Mouse (Mus musculus) T-helper 2 cell (primary cell): ENCODE data around the gene Notch2.

ENCODE experiments used
- in situ Hi-C: fragments of 300-600 bp; cut with MboI, MseI; formaldehyde crosslinking; loops from one replicate; pipeline ENCODE4 v1.15.1; 2025; ENCODE audit warnings: high pct_unique_total_duplicates

The Notch2 gene

DNA sequence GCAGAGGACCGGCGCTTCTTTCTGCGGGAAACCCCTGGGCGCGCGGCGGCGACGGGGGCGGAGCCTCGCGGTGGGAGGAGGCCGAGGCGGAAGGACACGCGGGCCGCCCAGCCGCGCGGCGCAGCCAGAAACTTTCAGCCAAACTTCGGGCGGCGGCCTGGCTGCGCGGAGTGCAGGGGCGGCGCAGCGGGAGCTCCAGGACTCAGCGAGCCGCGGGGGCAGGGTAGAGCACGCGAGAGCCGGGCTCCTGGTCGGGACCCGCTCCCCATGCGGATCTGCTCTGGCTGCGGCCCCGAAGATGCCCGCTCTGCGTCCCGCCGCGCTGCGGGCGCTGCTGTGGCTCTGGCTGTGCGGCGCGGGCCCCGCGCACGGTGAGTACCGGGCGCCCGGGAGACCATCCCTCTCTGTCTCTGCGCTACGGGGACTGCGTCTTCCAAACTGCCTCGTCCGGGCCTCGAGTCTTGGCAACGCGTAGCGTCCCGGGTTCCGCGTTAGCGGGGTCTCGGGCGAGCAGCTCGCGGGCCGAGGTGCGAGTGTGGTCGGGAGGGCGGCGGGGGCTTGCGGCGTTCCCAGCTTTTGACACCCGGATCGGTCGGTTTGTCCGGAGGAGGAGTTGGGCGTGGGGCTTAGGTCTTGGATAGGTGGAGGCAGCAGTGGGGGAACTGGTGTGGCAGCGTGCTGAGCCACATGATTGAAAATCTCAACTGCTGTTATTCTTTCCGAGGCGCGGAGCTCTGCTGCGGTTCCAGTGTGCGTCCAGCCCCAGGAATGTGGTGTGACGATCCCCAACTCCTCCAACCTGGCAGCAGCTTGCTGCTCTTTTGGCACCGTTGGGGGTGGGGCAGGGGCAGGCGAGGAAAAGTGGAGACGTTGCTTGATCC is at the start of gene Notch2:
Gene Notch2 (plus strand): TSS at position 127 of the 881 bp plus-strand sequence.
- in situ Hi-C loops: loop anchor here (5.0 kb wide), 1 partner anchor 76 kb away; no protein-coding TSS in a partner anchor

DNA sequence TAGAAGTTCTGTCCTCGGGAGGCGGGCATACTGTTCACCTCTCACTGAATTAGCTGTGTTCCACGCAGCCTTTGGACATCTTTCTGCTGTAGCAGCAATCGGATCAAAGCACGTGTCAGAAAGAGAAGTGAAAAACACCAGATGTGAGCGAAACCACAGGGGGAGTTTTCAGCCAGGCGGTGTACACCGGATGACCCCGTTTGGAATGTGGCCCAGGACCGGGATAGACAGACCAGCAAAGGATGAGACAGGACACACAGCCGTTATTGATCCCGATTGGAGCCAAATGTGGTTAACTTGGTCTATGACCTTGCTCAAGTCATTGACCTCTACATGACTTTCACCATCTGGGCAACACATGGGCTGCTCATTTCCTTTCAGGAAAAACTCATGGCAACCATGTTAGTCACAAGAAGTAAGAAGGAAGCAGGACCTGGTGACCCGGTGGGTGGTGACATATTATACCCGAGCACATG is 48.4 kb upstream of the Notch2 start:
- in situ Hi-C loops: loop anchor here (5.0 kb wide), 1 partner anchor 33 kb away; no protein-coding TSS in a partner anchor

DNA sequence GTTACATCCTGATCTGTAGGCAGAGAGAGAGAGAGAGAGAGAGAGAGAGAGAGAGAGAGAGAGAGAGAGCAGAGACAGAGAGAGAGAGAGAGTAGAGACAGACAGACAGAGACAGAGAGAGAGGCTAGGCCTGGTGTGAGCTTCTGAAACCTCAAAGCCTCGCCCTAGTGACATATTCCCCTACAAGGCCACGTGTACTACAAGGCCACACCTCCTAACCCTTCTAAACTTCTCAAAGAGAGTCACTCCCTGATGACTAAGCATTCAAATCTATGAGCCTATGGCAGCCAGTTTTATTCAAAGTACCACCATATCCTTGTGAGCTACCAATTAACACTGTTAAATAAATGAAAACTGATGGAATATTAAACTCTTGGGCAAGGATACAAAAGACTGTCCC is 45.7 kb upstream of the Notch2 start:
- in situ Hi-C loops: loop anchor here (5.0 kb wide), 1 partner anchor 35 kb away; no protein-coding TSS in a partner anchor

DNA sequence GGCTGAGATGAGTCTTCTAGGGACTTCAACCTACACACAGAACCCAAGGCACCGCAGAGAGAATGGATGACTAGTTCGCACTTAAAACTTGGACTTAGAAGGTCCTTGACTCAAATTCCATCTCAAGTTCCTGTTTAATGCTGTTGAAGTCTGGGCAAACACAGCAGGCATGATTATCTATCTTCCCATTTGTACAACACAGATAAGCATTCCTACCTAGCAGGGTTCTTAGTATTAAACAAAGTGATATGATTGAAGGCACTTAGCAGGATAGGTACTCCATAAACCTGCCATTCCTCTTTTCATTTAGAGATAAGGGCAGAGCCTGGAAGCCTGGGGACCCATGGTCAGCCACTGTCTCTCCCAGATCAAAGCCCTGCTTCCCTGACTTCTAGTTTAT is 45.1 kb upstream of the Notch2 start:
- in situ Hi-C loops: loop anchor here (5.0 kb wide), 1 partner anchor 36 kb away; no protein-coding TSS in a partner anchor

DNA sequence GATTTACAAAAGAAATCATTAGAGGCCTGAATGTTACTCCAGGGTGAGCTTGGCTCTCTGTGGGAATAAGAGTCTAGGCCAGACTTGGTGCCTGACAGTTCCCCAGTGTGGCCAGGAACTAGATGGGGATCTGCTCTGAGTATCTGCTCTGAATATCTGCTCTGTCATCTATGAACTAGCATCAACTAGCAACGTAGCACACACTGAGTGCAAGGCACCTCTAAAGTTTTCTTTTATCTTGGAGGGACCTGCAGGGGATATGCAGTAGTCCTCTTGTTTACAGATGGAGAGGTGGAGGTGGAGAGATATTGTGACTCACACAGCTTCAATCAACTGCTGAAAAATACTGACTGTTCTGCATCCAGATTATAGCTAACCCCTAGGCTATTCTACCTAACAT is 44.3 kb upstream of the Notch2 start:
- in situ Hi-C loops: loop anchor here (5.0 kb wide), 1 partner anchor 37 kb away; no protein-coding TSS in a partner anchor

DNA sequence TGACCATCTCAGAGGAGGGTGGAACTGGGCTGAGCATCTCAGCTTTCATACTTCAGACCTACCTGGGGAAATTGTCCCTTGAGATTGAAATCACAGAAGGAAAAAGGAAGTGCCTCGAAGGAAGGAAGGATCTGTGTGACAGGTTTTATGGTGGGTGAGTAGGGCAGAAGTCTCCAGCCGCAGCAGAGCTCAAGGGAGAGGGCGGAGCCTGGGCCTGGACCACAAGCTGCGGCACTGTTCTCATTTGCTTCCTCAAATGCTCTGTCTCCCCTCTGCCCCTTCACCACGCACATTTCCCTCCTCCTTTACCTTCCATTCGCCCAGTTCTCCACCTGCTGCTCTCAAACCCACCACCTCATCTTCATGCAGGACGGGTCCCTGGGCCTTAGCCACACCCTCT is 42.2 kb upstream of the Notch2 start:
- in situ Hi-C loops: no loop called here

DNA sequence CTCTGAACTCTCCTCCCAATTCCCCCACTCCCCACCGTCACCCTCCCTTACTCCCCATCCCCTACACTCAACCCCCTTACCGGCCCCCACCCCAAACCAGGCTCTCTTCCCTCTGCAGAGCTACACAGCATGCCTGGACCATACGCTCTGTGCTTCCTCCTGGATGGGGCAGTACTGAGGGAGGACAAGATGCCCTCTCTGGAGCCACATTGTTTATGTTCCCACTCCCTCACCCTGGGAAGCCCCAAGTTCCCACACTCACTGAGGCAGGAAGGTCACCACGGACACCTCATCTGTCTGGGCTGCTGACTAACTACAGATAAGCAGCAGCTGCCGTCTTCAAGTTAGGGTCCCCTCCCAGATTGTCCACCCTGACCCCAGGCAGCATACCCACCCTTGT is 41.1 kb upstream of the Notch2 start:
- in situ Hi-C loops: no loop called here

DNA sequence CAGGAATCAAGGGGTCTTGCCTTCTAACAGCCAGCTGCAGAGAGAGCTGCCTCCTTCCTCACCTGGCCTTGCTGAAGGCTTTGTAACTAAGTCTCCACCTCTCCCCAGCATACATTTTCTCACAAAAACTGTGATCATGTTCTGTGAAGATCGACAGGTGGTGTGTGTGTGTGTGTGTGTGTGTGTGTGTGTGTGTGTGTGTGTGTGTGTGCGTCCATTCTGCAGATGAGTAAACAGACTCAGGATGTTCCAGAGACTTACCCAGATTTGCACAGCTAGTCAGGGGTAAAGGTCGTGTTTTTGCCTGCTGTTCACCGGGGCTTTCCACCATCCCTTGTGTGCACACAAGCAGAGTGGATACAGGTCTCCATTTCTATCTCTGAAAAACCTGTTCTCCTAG is 40.6 kb upstream of the Notch2 start:
- in situ Hi-C loops: no loop called here

DNA sequence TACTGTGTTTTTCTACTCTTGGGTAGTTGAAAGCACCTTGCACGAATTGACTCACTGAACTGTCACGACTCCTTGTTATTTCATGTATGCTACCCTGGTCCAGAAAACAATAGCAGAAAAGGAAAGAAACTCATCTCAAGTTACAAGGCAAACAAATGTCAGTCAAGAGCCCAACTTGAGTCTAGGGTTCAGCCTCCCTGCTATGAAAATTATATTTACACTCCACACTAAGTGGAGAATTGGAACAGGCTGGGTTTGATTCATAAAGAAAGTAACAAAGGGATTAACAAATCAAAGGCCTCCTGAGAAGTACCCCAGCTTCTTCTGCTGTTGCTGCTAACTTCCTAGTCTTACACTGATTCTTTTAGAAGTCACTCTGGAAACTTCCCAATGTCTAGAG is 40.0 kb upstream of the Notch2 start:
- in situ Hi-C loops: no loop called here

DNA sequence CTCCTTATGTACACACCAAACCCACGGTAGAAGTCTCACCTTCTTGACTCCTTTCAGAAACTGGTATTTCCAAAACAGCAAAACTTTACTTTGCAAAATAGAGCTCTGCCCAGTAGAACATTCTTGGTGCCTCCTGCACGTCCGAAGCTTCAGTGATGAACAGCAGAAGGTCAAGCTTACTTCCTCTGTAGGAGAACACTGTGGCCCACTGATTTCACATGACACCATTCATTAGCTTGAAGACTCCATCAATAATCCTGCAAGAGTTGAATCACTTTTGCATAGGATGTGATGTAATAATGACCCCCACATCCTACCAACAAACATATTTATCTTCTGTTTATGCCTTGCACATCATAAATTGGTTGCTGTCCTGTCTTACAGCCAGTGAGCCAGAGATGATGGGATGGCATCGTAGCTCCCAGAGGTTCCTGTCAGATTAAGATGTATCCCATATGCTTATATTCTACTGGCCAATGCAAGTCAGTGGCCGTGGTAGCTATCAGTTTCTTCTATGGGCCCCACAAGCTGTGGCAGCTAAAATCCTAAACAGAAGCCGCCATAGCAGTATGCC is 39.0 kb upstream of the Notch2 start:
- in situ Hi-C loops: no loop called here

DNA sequence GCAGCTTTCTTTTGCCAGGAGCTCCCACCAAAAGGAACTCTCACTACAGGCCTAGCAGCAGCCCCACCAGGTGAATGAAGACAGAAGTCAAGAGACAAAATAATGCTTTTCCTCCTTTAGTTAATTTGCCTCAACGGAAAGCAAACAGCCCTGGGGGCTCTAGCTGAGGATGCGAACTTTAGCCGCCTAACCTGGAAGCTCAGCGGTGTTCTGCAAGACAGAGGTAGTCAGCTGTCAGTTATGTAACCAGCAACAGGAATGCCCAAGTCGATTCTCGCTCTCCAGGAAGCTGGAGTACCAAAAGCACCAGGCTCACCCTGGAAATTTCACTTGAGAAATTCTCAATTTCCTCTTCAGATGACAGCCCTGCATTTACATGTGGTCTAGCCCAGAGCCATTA is 36.6 kb upstream of the Notch2 start:
- in situ Hi-C loops: no loop called here

DNA sequence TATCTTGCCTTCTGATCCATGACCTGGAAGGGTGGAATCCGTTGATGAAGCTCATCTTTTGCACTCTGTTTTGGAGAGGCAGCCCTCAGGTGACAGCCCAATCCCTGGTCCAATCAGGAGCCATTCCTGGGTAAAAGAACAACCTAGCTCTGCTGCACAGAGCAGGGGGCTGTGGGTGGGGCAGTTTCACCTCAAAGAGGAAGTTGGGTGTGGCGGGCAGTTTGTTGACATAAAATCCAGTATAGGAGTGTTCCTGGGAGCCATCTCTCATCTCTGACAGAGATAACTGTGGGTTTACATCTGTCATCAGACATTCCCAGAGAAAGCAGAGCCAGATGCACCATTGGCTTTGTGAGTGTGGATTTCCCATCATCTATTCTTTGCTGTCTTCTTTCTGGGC is 34.6 kb upstream of the Notch2 start:
- in situ Hi-C loops: no loop called here

DNA sequence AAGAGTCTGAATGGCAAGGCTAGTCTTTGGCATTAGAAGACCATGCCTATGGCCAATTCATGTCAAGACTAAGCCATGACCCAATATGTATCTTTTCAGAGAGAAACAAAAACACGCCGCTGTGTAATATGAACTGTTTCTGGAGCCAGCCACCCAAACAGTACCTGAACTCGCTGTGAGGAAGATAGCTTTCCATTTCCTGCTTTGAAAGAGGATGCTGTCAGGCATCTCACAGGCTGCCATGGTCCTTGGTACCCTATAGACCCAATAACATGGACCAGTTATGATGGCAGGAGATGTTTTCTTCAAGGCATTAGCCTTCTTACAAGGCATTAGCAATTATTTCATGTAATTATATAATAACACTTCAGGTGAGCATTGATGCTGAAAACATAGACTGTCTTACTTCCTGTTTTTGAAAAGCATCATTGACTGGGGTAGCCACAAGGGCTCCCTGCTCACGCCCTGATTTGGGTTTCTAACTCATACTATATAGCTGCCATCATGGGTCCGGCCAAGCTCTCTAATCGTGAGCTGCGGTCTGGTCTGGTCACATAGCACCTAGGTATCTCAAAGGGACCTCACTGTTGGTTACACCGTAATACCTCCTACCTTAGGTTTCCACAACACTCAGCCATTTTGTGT is 32.5 kb upstream of the Notch2 start:
- in situ Hi-C loops: no loop called here

DNA sequence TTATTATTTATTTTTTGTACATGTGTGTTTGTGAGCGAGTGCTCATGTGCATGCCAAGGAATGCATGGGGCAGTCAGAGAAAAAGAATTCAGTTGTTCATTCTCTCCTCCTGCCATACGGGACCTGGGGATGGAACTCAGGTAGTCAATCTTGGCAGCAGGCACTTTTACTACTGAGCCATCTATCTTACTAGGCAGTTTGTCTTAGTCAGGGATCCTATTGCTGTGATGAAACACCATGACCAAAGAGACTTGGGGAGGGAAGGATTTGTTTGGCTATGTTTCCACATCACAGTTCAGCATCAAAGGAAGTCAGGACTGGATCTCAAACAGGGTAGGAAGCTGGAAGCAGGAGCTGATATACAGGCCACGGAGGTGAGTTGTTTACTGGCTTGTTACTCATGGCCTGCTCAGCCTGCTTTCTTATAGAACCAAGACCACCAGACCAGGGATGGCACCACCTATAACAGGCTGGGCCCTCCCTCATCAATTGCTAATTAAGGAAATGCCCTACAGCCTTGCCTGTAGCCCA is 31.9 kb upstream of the Notch2 start:
- in situ Hi-C loops: no loop called here

DNA sequence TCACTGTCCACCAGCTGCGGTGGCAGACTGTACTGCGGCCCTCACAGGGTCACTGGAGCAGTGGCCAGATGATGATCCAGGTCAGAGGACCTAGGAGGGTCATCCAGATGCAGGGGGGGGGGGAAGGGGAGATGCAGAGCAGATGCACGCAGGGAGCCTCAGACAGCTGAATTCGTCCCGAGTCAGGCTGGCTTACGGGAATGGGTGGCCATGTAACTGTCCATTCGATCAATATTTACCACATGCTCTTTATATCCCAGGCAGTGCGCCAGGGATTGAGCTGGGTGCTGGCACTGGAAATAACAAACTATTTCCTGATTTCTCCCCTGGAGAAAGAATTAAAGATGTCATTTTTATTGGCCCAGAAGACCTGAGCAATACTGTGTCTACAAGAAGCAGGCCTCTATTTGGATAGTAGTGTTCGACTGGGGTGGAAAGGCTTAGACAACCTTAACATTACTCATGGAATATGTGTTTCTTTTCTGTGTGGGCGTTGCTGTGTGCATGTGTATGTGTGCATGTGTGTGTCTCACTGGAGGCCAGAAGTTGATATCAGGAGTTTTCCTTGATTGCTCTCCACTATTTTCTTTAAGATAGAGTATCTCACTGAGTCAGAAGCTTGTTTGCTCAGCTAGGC is 28.3 kb upstream of the Notch2 start:
- in situ Hi-C loops: no loop called here

DNA sequence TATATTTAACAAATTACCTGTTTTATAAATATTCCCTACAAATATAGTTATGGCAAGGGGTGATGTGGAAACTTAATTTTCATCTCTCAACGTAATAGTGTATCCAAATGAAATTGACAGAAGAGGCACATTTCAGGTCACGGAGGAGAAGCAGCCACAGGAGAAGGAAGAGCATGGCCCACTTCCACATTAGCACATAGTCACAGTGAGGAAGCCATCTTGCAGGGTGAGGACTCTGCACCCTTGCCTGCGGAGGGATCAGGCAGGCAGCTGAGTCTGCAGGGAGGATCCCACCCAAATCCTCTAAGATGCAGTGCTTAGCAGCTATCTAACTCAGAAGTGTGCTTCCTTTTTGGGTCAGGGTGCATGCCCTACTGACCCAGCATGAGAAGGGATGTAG is 27.6 kb upstream of the Notch2 start:
- in situ Hi-C loops: no loop called here

DNA sequence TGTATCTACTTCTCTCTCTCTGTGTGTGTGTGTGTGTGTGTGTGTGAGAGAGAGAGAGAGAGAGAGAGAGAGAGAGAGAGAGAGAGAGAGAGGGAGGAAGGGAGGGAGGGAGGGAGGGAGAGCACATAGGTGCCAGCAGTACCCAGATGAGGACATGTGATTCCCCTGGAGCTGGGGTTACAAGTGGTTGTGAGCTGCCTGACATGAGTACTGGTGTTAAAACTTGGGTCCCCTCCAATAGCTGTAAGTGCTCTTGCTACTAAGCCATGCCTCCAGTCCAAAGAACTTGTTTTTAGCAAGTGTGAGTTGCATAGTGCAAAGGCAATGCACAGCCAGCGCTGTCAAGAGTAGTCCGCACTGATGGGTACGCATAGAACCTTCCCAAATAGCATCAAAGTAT is 26.2 kb upstream of the Notch2 start:
- in situ Hi-C loops: no loop called here

DNA sequence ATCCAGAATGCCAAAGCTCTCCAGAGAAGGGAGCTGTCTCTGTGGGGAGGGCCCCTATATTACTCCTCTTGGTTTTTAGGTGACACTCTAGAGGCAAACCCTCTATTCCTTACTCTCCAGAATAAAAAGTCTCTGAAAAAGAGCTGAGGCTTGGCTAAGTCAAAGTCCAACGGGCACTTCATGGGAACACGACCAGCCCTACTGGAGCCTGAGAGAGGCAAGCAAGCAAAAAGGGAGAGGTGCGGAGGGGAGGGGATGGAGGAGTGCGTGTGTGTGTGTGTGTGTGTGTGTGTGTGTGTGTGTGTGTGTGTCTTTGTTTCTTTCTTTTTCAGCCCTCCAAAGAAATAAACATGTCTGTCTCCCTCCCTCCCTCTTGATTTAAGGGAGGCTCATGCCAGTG is 24.6 kb upstream of the Notch2 start:
- in situ Hi-C loops: no loop called here

DNA sequence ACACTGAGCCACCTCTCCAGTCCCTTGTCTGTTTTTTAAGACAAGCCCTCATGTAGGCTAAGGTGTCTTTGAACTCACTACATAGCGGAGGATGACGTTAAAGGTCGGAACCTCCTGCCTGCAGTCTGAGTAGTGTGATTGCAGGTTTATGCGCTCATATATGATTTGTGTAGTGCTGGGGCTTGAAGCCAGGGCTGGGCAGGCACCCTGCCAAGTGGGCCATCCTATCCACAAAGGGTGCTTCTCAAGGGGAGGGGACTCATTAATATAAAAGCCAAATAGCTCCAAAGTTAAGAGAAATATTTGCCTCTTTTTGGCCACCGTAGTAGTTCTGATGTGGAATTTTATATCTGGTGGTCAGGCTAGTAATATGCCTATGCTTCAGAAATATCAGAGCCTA is 22.8 kb upstream of the Notch2 start:
- in situ Hi-C loops: no loop called here

DNA sequence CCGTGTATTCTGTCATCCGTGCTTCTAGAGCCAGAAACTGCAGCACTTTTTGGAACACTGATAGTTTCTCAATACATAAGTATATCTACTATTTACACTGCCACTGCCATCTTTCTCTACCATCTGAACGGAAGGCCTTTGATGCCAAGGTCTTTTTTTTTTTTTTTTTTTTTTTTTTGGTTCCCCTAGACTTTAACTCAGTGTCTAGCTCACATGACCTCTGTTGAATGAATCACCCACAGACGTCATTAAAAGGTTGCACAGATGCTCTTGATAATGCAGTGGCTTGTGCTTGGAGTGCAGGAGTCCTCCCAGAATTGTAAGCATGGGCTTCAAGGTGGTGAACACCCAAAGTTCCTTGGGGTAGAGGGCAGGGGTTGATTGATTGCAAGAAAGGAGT is 21.0 kb upstream of the Notch2 start:
- in situ Hi-C loops: no loop called here

DNA sequence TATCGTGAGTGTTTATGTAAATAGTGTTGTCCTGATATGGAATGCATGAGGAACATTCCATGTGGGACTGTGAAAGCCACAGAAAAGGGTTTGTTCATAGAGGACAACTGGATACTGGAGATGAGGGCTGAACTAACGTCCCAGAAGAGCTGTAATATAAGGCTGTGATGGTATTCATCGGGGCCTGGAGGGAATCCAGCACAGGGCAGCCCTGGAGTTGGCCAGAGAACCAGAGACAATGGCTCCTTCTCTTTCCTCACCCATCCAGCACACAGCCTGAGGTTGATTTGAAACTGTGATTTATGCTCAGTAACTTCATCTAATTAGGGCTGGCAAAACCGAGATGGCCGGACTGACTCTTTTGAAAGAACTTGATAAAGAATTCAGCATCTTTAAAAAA is 20.1 kb upstream of the Notch2 start:
- in situ Hi-C loops: no loop called here
